Mouse (Mus musculus): ENCODE results near the gene Plekhd1. TPM values are rescaled to one million over a fixed set of nuclear protein-coding genes. Genes with fewer than 3 reads are reported as not detected.
A peak's percentile ranks its signal among the peaks of the same experiment; 100 is the strongest.

The Plekhd1 gene
- total RNA-seq, 2 experiments from 2014 or later = 6.2 to 7.5 TPM

- DNase-seq (ENCODE audit: extremely low spot score in 1 of 2, low spot score in 1 of 2) = no peak
These were observed 6.2 kb downstream of the Plekhd1 start for GRCm38 (mm10) chr12:80698526-80699143.

GRCm38 (mm10) chr12:80699144-80699531 is 6.7 kb downstream of the Plekhd1 start:
- no peak for DNase-seq (ENCODE audit: extremely low spot score in 1 of 2, low spot score in 1 of 2)

DNA sequence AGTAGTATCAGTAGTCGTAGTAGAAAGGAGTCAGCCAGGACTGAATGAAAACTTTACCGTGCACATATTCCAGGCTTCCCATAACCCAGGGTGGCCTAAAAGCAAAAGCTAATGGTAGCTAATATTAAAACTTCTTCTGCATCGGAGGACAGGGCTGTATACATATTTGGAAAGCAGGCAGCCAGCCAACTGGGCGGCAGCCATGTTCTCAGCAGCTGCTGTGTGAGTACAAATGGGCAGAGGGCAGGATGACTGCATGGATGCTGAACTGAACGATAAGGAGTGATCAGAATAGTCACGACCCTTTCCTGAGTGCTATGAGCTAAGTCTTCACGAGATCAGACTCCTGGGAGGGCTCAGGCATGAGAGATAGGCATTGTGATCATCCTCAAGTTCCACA is 8.9 kb downstream of the Plekhd1 start:
- DNase-seq (ENCODE audit: extremely low spot score in 1 of 2, low spot score in 1 of 2) = no peak

GRCm38 (mm10) chr12:80706208-80706914 is 14.0 kb downstream of the Plekhd1 start:
- DNase-seq (ENCODE audit: extremely low spot score in 1 of 2, low spot score in 1 of 2) = no peak

DNA sequence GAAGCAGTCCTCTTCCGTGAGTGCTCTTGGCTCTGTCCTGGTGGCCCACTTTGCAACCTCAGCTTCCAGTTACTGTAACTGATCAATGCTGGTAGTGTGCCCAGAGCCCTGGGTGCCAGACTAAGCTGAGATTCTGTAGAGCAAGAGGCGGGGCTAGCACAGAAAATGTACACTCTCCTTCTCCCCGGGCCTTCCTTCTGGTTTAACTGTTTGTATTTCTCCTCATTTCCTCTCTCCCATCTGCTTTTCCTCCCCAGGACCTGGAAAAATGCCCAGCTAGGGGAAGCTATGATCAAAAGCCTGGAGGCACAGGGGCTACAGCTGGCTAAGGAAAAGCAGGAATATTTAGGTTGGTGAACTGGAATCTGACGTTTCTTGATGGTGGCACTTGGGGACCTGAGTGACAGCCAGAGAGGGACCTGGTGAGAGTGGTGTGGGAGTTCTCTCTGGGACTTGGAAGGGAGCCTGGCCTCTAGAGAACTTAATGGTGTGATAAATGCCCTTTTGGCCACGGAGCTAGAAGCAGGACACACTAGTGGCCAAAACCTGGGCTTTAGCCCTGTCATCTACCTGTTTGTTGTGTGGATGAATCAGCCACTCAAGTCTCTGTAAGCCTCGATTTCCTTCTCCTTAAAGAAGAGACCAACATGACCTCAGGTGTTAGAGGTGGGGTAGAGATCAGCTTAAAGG is 14.7 kb downstream of the Plekhd1 start:
- peak in 1 of 2 experiments; percentile 28 for DNase-seq (ENCODE audit: extremely low spot score in 1 of 2, low spot score in 1 of 2)

- no peak for DNase-seq (ENCODE audit: extremely low spot score in 1 of 2, low spot score in 1 of 2)
These were observed 23.5 kb downstream of the Plekhd1 start for GRCm38 (mm10) chr12:80715915-80716314.

DNA sequence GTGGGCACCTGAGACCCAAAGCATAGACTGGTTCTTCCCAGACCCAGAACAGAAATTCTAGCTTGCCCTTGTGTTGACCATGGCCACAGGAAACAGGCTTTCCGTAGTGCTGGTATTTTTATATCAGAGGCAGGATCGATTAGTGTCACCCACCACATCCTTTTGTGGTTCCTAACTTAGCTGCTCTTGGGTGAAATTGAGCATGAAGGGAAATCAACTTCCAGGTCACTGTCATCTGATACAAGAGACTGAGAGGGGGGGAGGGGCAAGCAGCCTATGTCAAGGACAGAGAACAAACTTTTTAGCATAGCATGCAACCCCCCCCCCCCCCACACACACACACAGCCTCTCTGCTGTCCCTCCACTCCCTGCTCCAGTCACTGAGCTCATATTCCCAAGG is 26.8 kb downstream of the Plekhd1 start:
- no peak for DNase-seq (ENCODE audit: extremely low spot score in 1 of 2, low spot score in 1 of 2)

DNA sequence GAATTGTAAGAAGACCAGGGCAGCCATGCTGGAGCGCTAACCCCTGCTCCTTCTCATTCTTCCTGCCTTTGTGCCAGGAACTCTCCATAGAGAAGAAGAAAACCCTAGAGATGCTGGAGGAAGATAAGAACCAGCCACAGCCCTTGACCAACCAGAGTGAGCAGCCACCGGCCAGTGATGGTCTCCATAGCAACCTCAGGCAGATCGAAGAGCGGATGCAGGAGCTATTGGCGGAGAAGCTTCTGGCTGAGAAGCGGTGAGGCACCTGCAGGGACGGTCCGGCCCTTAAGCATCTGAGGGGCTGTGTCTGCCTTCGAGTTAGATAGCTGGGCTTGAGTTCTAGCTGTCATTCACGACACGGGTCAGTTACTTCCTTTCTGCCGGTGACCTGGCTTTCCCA is 28.1 kb downstream of the Plekhd1 start:
- DNase-seq (ENCODE audit: extremely low spot score in 1 of 2, low spot score in 1 of 2) = no peak

- no peak for DNase-seq (ENCODE audit: extremely low spot score in 1 of 2, low spot score in 1 of 2)
These were observed 29.1 kb downstream of the Plekhd1 start for GRCm38 (mm10) chr12:80721458-80721857.

GRCm38 (mm10) chr12:80724853-80725559 is 32.6 kb downstream of the Plekhd1 start:
- peak; percentile 88 to 99 for DNase-seq (ENCODE audit: extremely low spot score in 1 of 2, low spot score in 1 of 2)

- no peak for DNase-seq (ENCODE audit: extremely low spot score in 1 of 2, low spot score in 1 of 2)
These were observed 35.8 kb downstream of the Plekhd1 start for GRCm38 (mm10) chr12:80728207-80728606.

- DNase-seq (ENCODE audit: extremely low spot score in 1 of 2, low spot score in 1 of 2) = no peak
These were observed 36.4 kb downstream of the Plekhd1 start for GRCm38 (mm10) chr12:80728814-80729213.

DNA sequence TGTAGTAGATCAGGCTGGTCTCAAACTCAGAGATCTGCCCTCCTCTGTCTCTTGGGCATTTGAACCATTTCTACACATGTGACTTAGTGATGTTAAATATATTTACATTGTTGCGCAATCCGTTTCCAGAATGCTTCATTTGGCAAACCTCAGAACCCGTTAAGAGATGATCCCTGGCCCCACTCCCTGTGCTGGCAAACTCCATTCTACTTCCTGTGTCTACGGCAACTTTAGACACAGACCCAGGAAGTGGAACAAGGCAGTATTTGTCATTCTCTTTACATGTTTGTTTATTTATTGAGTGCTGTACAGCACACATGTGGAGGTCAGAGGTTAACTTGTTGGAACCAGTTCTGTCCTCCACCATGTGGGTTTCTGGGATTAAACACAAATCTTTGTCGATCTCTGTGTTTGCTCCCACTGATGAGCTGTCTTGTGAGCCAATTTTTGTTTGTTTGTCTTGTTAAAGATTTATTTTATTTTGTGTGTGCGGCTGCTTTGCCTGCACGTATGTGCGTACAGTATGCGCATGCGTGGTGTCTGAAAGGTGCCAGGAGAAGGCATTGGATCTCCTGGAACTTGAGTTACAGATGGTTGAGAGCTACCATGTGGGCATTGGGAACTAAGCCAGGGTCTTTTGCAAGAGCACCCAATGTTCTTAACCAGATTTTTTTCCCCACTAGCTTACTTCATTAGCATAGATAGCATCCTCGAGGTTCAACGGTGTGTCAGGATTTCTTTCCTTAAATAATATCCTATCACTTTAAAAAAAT is 37.6 kb downstream of the Plekhd1 start:
- DNase-seq (ENCODE audit: extremely low spot score in 1 of 2, low spot score in 1 of 2) = no peak

- peak; percentile 36 to 56 for DNase-seq (ENCODE audit: extremely low spot score in 1 of 2, low spot score in 1 of 2)
These were observed 38.2 kb downstream of the Plekhd1 start for GRCm38 (mm10) chr12:80730567-80730966.

DNA sequence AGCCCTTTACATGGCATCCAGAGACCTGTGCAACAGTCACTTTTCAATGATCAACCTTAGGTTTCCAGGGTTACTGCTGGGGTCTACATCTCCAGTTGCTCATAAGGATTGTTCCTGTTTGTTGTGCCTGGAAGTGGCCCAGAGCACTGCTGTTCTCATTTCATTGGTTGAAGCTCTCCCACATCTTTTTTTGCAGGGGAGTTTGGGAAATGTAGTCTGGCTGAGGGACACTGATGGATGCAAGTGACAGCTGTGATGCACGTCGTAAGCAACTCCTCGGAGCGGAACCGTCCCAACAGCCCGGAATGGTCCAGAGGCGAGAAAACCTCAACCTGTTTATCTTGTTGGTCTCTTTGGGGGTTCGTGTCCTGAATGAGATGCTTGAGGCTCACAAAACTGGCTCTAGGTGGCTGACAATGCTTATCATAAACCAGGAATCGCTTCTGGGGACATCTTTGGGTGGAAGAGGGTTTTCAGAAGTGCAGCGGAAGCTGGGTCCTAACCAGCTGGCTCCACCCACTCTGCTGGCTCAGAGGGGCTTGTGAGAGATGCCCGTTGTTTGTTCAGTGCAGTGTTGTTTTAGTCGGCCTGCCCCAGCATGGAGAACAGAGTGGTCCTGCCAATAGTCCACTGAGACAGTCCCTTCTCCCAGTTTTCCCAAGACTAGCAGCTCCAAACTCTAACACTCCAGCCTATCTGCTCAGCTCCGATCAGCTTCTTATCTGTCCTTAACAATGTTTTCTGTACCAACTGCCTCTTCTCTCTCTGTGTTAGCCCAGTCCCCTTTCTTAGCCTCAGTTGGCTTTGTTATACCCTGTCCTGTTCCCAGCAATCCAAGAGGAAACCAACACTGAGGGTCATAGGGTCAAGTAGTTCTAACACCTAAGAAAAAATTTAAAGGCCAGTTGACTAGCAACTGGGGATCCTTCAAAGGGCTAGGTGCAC is 42.4 kb downstream of the Plekhd1 start:
- DNase-seq (ENCODE audit: extremely low spot score in 1 of 2, low spot score in 1 of 2) = no peak

GRCm38 (mm10) chr12:80736464-80737282 is 44.3 kb downstream of the Plekhd1 start:
- peak; percentile 41 to 62 for DNase-seq (ENCODE audit: extremely low spot score in 1 of 2, low spot score in 1 of 2)

DNA sequence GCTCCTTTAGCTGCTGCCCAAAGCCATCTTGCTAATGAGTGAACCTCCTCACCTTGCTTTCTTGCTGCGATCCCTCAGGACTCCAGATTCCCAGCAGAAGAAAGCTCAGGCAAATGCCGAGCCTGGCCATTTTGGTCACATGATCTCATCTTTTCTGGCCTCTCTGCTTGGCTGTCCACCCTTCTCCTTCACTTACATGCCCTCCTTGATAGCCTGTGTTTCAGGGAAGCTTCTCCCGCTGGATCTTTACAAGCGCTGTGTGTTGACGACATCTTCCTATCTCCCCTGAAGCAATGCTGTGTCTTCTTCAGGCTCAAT is 44.9 kb downstream of the Plekhd1 start:
- DNase-seq (ENCODE audit: extremely low spot score in 1 of 2, low spot score in 1 of 2) = no peak

DNA sequence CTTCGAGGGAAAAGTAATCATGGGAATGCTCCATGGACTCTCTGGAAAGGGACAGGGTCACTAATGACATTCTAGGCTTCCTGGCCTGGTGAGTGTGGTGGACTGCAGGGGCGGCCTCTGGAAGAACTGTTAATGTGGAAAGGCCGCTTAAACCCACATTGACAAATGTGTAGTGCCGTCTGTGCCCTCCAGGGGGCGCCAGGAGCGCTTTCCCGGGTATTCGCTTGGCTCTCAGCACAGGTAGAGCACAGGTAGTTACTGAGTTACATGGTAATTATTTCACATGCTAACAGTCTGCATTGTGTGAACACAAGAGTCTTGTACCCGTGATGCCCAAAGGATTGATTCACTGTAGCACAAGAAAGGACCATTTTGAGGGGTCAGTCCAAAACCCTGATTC is 47.1 kb downstream of the Plekhd1 start:
- peak in 1 of 2 experiments; percentile 30 for DNase-seq (ENCODE audit: extremely low spot score in 1 of 2, low spot score in 1 of 2)
